Mouse (Mus musculus): ENCODE measurements around the gene Alox12. TPM values are rescaled to one million over a fixed set of nuclear protein-coding genes. Genes with fewer than 3 reads are reported as not detected.

Gene Alox12
- total RNA-seq (2018; cell fraction: chromatin; rRNA removed), result 1 to 10 TPM in 2 of 26 experiments, under 1 TPM in 16, not detected in 8; 0.25 to 2.4 (median 0.59) TPM
- total RNA-seq (2018; cell fraction: cytosol; rRNA removed), result under 1 TPM; 0.06 to 0.63 (median 0.24) TPM
- 1 to 10 TPM in 1 of 26 experiments, under 1 TPM in 21, not detected in 4; 0.18 to 1.3 (median 0.35) TPM for total RNA-seq (2018; cell fraction: nucleus; rRNA removed)
- polyA plus RNA-seq (2018), result 0.09 to 0.95 TPM (median 0.17 TPM) in 3 replicates

DNA sequence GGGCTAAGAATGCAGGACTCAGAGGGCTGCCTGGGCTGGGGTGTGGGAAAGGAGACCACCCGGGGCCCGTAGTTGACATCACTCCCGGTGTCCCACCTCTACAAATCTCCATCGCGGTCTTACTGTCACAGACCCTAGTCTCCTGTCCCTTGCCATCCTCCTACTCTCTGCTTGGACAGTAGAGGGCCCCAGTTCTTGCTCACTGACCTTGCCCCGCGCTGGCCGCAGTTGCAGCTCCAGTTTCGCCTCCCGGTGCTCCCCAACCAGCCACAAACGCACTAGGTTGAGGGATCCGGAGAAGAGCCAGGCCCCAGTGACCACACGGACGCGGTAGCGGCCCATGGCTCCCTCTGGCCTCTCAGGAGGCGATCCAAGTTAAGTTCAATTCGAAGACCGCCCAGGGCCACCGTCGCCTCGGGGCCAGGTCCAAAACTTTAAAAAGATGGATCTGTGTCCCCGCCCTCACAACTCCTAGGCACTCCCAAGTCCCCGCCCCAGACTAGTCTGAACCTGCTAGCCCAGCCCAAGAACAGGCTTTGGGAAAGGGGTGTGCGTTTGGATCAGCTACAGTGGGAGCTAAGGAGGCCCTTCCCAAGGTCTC, at the start of gene Alox12:
Gene Alox12, minus strand, starts transcription at position 423 of the 601 bp plus-strand sequence.
- H3K27ac ChIP-seq, result no peak within 1 kb of the TSS
- H3K36me3 ChIP-seq (ENCODE audit: inconsistent target), result no peaks in the 10 kb centered on the region
- no peaks in the 10 kb centered on the region for H3K79me2 ChIP-seq (ENCODE audit: inconsistent target)
- H3K4me3 ChIP-seq (ENCODE audit: inconsistent target), result no peak within 1 kb of the TSS
- 21% methylated on average over 25 of the region's 25 CpGs for WGBS (ENCODE audit: missing documents)

- WGBS (ENCODE audit: missing documents), result 63% methylated on average over 4 of the region's 4 CpGs
- Histone ChIP-seq H3K27ac (no peak overlapping the region), H3K4me3 (ENCODE audit: inconsistent target) (no peak overlapping the region)
Measured at GRCm38 (mm10) chr11:70302293-70302692, 47.1 kb upstream of the Alox12 start.

GRCm38 (mm10) chr11:70297836-70298454, 42.8 kb upstream of the Alox12 start:
- Histone ChIP-seq H3K36me3 (ENCODE audit: inconsistent target) (no peaks in the 10 kb centered on the region), H3K4me3 (ENCODE audit: inconsistent target) (no peak overlapping the region), H3K27ac (no peak overlapping the region), H3K79me2 (ENCODE audit: inconsistent target) (no peaks in the 10 kb centered on the region)
- WGBS (ENCODE audit: missing documents), result 20% methylated on average over 12 of the region's 12 CpGs

More at GRCm38 (mm10) chr11:70302293-70302692, 47.1 kb upstream of the Alox12 start:
- H3K36me3 ChIP-seq (ENCODE audit: inconsistent target), result no peaks in the 10 kb centered on the region
- H3K79me2 ChIP-seq (ENCODE audit: inconsistent target), result no peaks in the 10 kb centered on the region

DNA sequence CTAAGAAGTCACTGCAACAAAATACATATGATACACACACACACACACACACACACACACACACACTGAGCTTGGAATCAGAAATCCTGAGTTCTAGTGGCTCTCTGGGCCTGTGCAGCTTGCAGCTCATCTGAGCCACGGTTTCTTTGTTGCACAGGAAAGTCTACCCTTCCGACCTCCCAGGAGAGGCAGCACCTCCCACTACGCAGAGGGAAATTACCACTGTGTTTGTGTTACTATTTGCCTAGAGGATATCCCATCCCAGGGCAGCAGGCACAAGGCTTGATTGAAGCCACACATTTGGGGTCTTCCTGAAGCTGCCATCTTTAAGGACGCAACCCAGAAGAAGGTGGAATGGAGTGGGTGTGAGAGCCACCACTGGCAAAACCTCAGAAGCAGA, 42.3 kb upstream of the Alox12 start:
- Histone ChIP-seq H3K4me3 (ENCODE audit: inconsistent target) (no peak overlapping the region), H3K27ac (no peak overlapping the region), H3K36me3 (ENCODE audit: inconsistent target) (no peaks in the 10 kb centered on the region), H3K79me2 (ENCODE audit: inconsistent target) (no peaks in the 10 kb centered on the region)
- WGBS (ENCODE audit: missing documents), result 65% methylated on average over 4 of the region's 4 CpGs

DNA sequence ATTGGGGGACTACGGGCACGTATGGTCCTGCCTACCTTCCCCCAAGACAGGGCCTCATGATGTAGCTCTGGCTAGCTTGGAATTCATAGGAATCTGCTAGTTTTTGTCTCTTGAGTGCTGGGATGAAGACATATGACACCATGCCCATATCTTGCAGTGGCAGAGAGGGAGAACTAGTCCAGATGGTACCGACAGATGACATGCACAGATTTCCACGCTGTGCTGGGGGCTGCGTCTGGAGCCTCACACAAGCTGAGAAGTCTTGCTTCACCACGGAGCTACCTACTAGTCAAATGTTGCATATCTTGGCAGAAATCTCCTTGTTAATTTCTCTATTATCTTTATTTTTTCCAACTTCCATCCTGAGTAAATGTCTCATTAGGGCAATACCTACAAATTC, 38.7 kb upstream of the Alox12 start:
- Histone ChIP-seq H3K36me3 (ENCODE audit: inconsistent target) (no peaks in the 10 kb centered on the region), H3K79me2 (ENCODE audit: inconsistent target) (no peaks in the 10 kb centered on the region), H3K27ac (no peak overlapping the region), H3K4me3 (ENCODE audit: inconsistent target) (no peak overlapping the region)
- WGBS (ENCODE audit: missing documents), result 92% methylated on average over 5 of the region's 6 CpGs

DNA sequence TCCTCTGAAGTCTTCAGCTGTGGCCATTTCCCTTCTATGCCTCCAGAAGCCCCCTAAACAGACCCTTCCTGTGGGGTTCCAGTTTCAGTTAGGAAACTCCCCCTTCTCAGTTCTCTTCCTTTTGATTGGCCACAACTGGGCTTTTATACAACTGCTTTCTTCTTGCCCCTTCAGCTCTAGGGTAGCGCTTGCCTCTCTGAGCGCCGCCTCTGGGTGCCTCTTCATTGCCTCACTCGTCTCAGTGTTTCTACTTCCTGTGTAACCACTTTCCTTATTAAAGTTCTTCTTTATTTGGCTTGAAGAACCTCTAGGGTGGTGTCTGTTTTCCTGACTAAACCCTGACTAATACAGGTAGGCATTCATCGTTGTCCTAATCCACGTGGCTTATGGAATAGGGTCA, 36.1 kb upstream of the Alox12 start:
- WGBS (ENCODE audit: missing documents), result 41% methylated on average over 6 of the region's 6 CpGs

GRCm38 (mm10) chr11:70289236-70289635, 34.1 kb upstream of the Alox12 start:
- Histone ChIP-seq H3K36me3 (ENCODE audit: inconsistent target) (no peaks in the 10 kb centered on the region), H3K79me2 (ENCODE audit: inconsistent target) (no peaks in the 10 kb centered on the region), H3K4me3 (ENCODE audit: inconsistent target) (no peak overlapping the region), H3K27ac (no peak overlapping the region)
- WGBS (ENCODE audit: missing documents), result 29% methylated on average over 6 of the region's 6 CpGs

More for the DNA sequence above, 36.1 kb upstream of the Alox12 start:
- no peak overlapping the region for H3K4me3 ChIP-seq (ENCODE audit: inconsistent target)
- H3K27ac ChIP-seq, result no peak overlapping the region
- no peaks in the 10 kb centered on the region for H3K36me3 ChIP-seq (ENCODE audit: inconsistent target)
- no peaks in the 10 kb centered on the region for H3K79me2 ChIP-seq (ENCODE audit: inconsistent target)

DNA sequence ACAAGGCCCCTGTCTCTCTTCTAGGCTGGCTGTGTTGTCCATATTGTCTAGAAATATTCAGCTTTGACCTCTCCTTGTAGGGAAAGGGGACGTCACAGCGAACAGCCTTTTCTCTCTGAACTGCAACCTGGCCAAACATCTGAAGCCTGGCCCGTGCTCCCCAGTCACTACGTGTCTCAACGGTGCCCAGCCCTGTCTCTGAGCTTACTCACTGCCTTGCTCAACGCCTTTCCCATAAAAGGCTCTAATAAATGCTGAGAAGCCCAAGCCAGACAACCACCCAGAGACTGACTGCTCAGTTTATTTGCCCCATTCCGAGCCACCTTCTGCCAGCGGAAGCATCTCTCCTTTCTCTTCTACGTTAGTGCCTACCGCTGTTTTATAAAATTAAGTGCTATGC, 32.9 kb upstream of the Alox12 start:
- no peaks in the 10 kb centered on the region for H3K79me2 ChIP-seq (ENCODE audit: inconsistent target)
- WGBS (ENCODE audit: missing documents), result 81% methylated on average over 9 of the region's 10 CpGs
- no peaks in the 10 kb centered on the region for H3K36me3 ChIP-seq (ENCODE audit: inconsistent target)
- H3K27ac ChIP-seq, result no peak overlapping the region
- H3K4me3 ChIP-seq (ENCODE audit: inconsistent target), result no peak overlapping the region

DNA sequence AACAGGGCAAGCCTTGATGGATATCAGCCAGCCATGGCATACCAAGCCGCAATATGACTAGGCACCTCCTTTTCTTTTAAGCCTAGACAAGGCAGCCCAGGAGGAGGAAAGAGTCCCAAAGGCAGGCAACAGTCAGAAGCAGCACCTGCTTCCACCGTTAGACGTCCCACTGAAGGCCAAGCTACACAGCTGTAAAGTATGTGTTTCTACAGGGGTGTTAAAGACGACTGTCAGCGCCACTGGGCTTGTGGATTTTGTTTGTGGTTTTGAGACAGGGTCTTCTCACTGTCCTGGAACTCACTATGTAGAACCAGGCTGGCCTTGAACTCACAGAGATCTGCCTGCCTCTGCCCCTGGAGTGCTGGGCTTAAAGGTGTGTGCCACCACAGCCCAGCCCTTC, 30.5 kb upstream of the Alox12 start:
- WGBS (ENCODE audit: missing documents), result 74% methylated on average over 5 of the region's 5 CpGs
- no peaks in the 10 kb centered on the region for H3K36me3 ChIP-seq (ENCODE audit: inconsistent target)
- H3K4me3 ChIP-seq (ENCODE audit: inconsistent target), result no peak overlapping the region
- no peak overlapping the region for H3K27ac ChIP-seq
- H3K79me2 ChIP-seq (ENCODE audit: inconsistent target), result no peaks in the 10 kb centered on the region

DNA sequence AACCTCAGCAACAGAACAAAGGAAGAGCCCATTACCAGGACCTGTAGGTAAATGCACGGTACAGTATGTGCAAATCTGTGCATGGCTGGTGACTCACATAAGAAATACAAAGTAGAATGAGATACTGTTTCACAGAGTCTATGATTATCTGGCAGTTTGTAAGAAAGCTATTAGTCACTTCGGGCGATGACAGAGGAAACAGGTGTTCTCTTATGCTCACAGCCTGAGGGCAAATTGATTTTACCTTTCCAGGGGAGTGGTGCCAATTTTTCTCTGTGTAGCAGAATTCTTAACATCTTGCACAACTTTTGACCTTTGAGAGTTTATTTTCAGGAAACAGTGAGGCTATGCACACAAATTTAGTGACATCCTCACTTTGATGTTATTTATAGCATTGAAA, 29.6 kb upstream of the Alox12 start:
- 21% methylated on average over 3 of the region's 3 CpGs for WGBS (ENCODE audit: missing documents)
- Histone ChIP-seq H3K4me3 (ENCODE audit: inconsistent target) (no peak overlapping the region), H3K36me3 (ENCODE audit: inconsistent target) (no peaks in the 10 kb centered on the region), H3K27ac (no peak overlapping the region), H3K79me2 (ENCODE audit: inconsistent target) (no peaks in the 10 kb centered on the region)

DNA sequence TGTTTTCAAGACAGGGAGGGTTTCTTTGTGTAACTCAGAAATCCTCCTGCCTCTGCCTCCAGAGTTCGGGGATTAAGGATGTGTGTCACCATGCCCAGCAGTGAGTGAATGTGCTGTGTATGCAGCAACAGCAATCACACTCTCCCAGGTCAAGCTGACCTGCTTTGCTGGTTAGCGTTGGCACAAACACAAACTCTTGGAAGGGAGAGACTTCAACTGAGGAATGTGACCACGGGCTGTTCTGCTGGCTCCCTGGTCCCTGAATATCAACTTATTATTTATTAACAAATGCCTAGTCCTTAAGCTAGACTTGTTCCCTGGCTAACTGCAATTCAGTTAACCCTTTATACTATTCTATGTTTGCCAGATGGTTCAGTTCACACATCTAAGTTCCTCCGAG, 28.5 kb upstream of the Alox12 start:
- Histone ChIP-seq H3K79me2 (ENCODE audit: inconsistent target) (no peaks in the 10 kb centered on the region), H3K36me3 (ENCODE audit: inconsistent target) (no peaks in the 10 kb centered on the region), H3K27ac (no peak overlapping the region), H3K4me3 (ENCODE audit: inconsistent target) (no peak overlapping the region)
- 87% methylated on average over 4 of the region's 4 CpGs for WGBS (ENCODE audit: missing documents)

DNA sequence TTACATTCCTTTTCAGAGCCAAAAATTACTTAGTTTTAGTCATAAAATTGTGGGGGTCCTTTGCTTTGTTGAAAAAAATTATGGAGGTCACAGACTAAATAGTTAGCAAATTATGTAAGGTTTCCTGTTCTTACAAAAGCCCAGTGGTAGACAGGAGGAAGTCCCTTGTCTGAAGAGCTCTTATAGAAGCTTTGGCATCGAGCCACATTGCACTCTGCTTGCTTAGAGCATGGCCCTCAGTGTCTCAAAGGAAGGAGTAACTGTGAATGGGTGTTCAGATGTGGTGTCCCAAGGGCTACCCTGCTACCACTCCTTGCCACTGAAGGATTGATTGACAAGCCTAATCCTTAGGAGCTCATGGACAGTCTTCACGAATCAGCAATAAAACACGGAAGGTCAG, 25.3 kb upstream of the Alox12 start:
- 20% methylated on average over 3 of the region's 3 CpGs for WGBS (ENCODE audit: missing documents)
- H3K27ac ChIP-seq, result no peak overlapping the region

GRCm38 (mm10) chr11:70278961-70279360, 23.8 kb upstream of the Alox12 start:
- Histone ChIP-seq H3K36me3 (ENCODE audit: inconsistent target) (no peaks in the 10 kb centered on the region), H3K27ac (no peak overlapping the region), H3K4me3 (ENCODE audit: inconsistent target) (no peak overlapping the region), H3K79me2 (ENCODE audit: inconsistent target) (no peaks in the 10 kb centered on the region)
- WGBS (ENCODE audit: missing documents), result 98% methylated on average over 3 of the region's 3 CpGs

More for the DNA sequence above, 25.3 kb upstream of the Alox12 start:
- Histone ChIP-seq H3K4me3 (ENCODE audit: inconsistent target) (no peak overlapping the region), H3K36me3 (ENCODE audit: inconsistent target) (no peaks in the 10 kb centered on the region), H3K79me2 (ENCODE audit: inconsistent target) (no peaks in the 10 kb centered on the region)

DNA sequence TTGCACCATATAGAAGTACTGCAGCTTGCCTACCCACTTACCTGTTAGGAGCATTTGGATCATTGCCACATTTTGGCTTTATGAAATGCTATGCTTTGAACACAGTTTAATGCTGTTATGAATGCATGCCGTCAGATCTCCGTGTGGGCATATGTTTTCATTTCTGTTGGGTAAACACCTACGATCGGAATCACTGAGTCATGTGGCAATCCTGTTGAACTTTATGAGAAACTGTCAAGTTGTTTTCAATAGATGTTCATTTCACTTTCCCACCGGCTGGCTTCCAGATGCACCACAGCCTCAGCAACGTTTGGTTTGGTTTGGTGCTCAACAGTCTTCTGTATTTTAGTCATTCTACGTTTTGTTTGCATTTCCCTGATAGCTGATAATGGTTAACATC, 16.5 kb upstream of the Alox12 start:
- Histone ChIP-seq H3K79me2 (ENCODE audit: inconsistent target) (no peaks in the 10 kb centered on the region), H3K4me3 (ENCODE audit: inconsistent target) (no peak overlapping the region), H3K27ac (no peak overlapping the region), H3K36me3 (ENCODE audit: inconsistent target) (no peaks in the 10 kb centered on the region)
- WGBS (ENCODE audit: missing documents), result 92% methylated on average over 7 of the region's 7 CpGs

DNA sequence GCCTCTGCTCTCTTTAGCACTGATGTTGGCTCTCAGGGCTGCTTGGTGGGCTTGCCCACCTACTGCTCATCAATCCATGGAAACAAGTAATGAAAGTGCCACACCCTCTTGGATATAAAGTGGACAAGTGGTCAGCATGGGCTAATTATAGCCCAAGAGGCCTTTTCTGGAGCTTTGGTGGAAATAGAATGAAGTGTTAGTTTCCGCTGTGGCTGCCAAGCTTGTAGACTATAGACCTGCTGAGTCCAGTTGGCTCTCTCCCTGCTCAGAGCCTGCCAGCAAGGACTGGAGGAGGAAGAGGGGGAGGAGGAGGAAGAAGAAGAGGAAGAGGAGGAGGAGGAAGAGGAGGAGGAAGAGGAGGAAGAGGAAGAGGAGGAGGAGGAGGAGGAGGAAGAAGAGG, 11.3 kb upstream of the Alox12 start:
- H3K4me3 ChIP-seq (ENCODE audit: inconsistent target), result no peak overlapping the region
- H3K79me2 ChIP-seq (ENCODE audit: inconsistent target), result no peaks in the 10 kb centered on the region
- H3K27ac ChIP-seq, result no peak overlapping the region
- H3K36me3 ChIP-seq (ENCODE audit: inconsistent target), result no peaks in the 10 kb centered on the region
- 100% methylated on average over 1 of the region's 1 CpGs for WGBS (ENCODE audit: missing documents)

Data from macrophage (primary cell).